Mouse (Mus musculus): ENCODE measurements at regions not wholly inside any gene's neighbourhood (a gene's known extent, or its start where the extent isn't known, plus 50 kb on each side); places are given as distances from the start of the nearest gene placed in this dataset.

GRCm38 (mm10) chr10:68356521-68356920 lies 78.0 kb upstream of the Arid5b start:
- TF ChIP-seq POLR2A (IDR thresholded peaks at IDR 0.05; ENCODE audit: low read depth, low read length) (no peak), CTCF (conservative IDR thresholded peaks at IDR 0.05; ENCODE audit: insufficient read depth, insufficient read length, low read depth, low read length) (no peak)

Data from kidney, adult 2 months (tissue).